16 mouse cellular contexts compared by ENCODE assay signal in the genomic region with DNA sequence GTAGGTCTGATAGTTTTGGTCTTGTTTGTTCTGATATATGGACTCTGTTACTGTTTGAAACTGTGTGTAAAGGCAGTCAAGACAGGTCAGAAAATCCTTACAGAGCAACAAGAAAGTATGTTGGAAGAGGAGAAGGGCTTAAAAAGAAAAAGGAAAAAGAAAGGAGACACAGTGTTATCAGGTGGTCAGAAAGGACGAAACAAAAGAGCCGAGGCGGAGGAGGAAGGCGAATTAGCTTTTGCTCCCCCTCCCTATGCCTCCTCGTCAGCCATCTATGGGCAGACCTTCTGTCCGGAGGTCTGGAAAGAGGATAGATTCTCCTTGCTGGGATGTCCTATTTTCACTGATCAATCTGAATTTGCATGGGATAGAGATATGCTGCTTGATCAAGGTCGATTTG. TPM values are rescaled to one million over a fixed set of nuclear protein-coding genes. Genes with fewer than 3 reads are reported as not detected.
"Had no signal": no experiment of that assay in that cellular context is flagged by ENCODE, and none has a peak within 500 bp of the region (broad histone marks: within the 10 kb centered on the region; RNA-seq: fewer than 3 reads in every experiment).

No protein-coding gene starts in this region.

RNA-seq across cellular contexts. Expression of gene Olfr709-ps1, which starts 11.1 kb away (rescaled TPM):
- total RNA-seq: gastrocnemius, adult 2 months; gastrocnemius, postnatal 36 days; heart, adult 2 months; heart, postnatal 14 days; heart, postnatal 36 days; layer of hippocampus, adult 18-20 months; layer of hippocampus, adult 8-10 months; layer of hippocampus, postnatal 14 days; layer of hippocampus, postnatal 36 days; left cerebral cortex, postnatal 10 days; left cerebral cortex, postnatal 25 days; left cerebral cortex, postnatal 4 days; liver, adult 2 months had no signal

RNA-seq across cellular contexts. Expression of gene Olfr1532-ps1, which starts 13.2 kb away (rescaled TPM):
- total RNA-seq: gastrocnemius, adult 2 months; gastrocnemius, postnatal 14 days; gastrocnemius, postnatal 36 days; heart, adult 2 months; heart, postnatal 14 days; heart, postnatal 36 days; layer of hippocampus, adult 18-20 months; layer of hippocampus, adult 8-10 months; layer of hippocampus, postnatal 14 days; layer of hippocampus, postnatal 36 days; left cerebral cortex, adult 18-20 months; left cerebral cortex, adult 8-10 months; left cerebral cortex, postnatal 10 days; left cerebral cortex, postnatal 25 days; left cerebral cortex, postnatal 4 days; liver, adult 2 months had no signal

RNA-seq across cellular contexts. Expression of gene Olfr707, which starts 19.9 kb away (rescaled TPM):
- total RNA-seq: gastrocnemius, adult 2 months; gastrocnemius, postnatal 14 days; gastrocnemius, postnatal 36 days; heart, adult 2 months; heart, postnatal 14 days; heart, postnatal 36 days; layer of hippocampus, adult 18-20 months; layer of hippocampus, adult 8-10 months; layer of hippocampus, postnatal 14 days; layer of hippocampus, postnatal 36 days; left cerebral cortex, adult 18-20 months; left cerebral cortex, adult 8-10 months; left cerebral cortex, postnatal 10 days; left cerebral cortex, postnatal 25 days; left cerebral cortex, postnatal 4 days; liver, adult 2 months had no signal

RNA-seq across cellular contexts. Expression of gene Olfr710, which starts 27.2 kb away (rescaled TPM):
- total RNA-seq: gastrocnemius, adult 2 months; gastrocnemius, postnatal 14 days; gastrocnemius, postnatal 36 days; heart, adult 2 months; heart, postnatal 14 days; heart, postnatal 36 days; layer of hippocampus, adult 18-20 months; layer of hippocampus, adult 8-10 months; layer of hippocampus, postnatal 14 days; layer of hippocampus, postnatal 36 days; left cerebral cortex, adult 18-20 months; left cerebral cortex, adult 8-10 months; left cerebral cortex, postnatal 10 days; left cerebral cortex, postnatal 25 days; left cerebral cortex, postnatal 4 days; liver, adult 2 months had no signal

RNA-seq across cellular contexts. Expression of gene Olfr706, which starts 33.0 kb away (rescaled TPM):
- total RNA-seq: gastrocnemius, adult 2 months; gastrocnemius, postnatal 14 days; gastrocnemius, postnatal 36 days; heart, adult 2 months; heart, postnatal 14 days; heart, postnatal 36 days; layer of hippocampus, adult 18-20 months; layer of hippocampus, adult 8-10 months; layer of hippocampus, postnatal 14 days; layer of hippocampus, postnatal 36 days; left cerebral cortex, adult 18-20 months; left cerebral cortex, adult 8-10 months; left cerebral cortex, postnatal 10 days; left cerebral cortex, postnatal 25 days; left cerebral cortex, postnatal 4 days; liver, adult 2 months had no signal
